Mouse (Mus musculus) T-helper 17 cell (primary cell): ENCODE data around the gene Rpl35a.
"Not testable (repeated sequence)": the region's sequence is repeated elsewhere in the genome, so short reads cannot be mapped to it uniquely, and the experiment has no call there.

Source experiments
- in situ Hi-C, 2 experiments: fragments of 300-600 bp; cut with MboI, MseI; formaldehyde crosslinking; loops; 1 replicate in 1 of 2; 2 replicates in 1 of 2; pipeline ENCODE4 v1.15.1; 2025; ENCODE audit warnings: high pct_unique_total_duplicates in 2 of 2

The Rpl35a gene

DNA sequence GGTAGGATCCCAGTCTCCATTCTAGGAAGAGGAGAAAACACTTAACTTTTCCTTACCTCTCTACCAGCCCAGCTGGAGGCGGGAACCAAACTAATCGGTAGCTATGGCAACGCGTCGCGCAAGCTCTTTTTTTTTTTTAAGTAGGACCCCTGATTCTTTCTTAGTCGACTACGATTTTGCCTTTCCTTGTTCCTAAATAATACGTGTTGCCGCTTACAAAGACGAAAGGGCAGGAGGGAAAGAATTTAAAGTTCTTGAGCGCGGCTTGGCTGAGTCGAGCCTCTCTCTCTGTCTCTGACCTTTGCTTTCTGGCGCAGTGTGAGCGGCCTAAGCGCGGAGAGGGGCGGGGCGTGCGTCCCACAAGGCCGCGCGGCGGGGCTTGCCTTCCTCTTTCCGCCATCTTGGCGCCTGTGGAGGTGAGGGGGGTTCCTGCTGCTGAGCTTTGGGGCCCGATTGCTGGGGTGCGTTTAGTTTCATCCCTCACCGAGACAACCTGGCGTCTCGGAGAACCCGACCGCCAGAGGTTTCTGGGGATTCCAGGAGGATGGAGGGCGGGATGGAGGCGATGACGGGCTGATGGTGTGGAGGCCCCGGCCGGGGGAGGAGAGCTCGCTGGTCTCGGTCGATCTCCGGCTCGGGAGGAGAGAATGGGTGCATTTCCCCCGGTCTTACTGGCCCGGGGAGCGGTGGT lies at the start of gene Rpl35a, which contains the start of gene Iqcg:
Gene Rpl35a (plus strand): TSS at position 359 of the 691 bp plus-strand sequence.
Gene Iqcg (minus strand): TSS at position 124 of the 691 bp plus-strand sequence.
- in situ Hi-C loops: no loop called here

DNA sequence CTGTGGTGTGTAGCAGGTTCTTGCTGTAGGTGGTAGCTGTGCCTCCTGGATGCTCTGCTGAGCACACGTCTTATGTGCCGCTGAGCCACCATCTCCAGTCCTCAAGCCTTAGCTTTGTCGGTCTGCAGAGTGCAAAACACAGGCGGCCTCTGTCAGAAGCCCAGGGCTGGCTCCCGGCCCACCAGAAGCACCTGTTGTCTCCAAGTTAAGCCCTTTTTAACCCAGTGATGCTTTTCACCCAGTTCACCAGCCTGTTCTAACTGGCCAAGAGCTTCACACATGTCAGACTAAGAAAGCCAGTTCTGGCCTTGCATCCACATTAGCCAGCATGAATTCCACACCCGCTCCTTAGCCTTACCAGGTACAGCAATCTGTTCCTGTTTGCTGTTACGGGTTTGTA lies 49.4 kb upstream of the Rpl35a start:
- in situ Hi-C loops: no loop called here

DNA sequence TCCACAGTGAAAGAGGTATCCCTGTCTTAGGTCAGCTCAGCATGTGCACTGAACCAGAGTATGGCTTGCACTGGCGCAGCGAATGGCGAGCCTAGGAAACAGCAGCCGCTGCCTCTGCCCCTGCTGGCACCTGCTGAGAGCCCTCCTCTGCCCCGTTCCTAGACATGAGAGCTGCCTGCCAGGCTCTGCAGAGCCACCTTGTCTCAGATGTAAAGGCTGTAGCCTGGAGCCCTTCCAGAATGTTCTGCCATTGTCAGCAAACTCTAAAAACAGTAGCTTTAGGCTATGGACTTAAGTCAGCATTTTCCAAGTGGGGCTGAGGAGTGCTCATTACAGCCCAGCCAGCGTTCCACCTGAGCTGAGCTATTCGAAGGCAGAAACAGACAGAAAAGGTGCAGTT lies 48.8 kb upstream of the Rpl35a start:
- in situ Hi-C loops: no loop called here

DNA sequence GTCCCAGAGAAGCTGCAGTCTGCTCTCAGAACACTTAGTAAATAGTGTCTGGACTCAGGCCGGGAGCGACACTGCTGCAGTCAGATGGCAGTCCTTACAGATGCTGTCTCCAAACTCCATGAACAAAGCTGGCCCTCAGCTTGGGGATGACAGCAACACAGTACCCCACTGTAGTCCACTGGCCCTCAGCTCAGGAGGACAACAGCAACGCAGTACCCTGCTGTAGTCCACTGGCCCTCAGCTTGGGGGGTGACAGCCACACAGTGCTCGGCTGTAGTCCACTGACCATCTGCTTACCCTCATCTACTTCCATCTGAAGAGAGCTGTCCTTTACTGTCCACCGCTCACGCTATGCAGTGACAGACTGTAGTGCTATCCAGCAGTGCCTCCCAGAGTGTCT lies 46.1 kb upstream of the Rpl35a start:
- in situ Hi-C loops: no loop called here

DNA sequence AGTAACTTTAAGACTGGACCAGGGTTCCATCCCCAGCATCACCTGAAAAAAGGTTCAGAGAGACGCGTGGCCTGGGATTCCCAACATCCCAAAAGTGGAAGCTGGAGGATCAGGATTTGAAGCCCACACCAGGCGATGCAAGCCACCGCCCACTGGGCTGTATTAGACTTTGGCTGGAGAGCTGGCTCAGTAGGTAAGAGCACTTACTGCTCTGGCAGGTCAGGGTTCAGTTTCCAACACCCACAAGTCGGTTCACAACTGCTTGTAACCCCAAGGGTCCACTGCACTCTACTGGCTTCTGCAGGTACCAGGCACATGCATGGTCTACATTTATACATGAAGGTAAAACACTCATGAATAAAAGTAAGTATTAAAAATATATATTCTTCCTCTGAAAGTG lies 42.5 kb upstream of the Rpl35a start:
- in situ Hi-C loops: no loop called here

DNA sequence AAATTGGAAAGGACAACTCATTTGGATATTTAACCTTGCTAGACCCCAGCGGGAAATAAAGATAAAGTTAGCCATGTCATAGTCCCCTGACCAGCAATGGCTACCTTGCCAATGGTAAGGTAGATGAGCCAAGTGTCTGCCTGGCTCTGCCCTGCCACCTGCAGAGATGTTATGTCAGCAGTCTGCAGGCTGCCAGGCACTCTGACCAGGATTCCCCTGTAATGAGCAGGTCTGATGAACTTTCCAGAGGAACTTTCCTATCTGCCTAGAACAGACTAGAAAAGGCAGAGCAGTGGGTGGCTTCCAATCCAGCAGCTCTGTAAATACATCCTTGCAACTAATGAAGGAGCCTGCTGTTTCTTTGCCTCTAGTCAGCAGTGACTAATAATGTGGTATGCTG lies 41.3 kb upstream of the Rpl35a start:
- in situ Hi-C loops: no loop called here

DNA sequence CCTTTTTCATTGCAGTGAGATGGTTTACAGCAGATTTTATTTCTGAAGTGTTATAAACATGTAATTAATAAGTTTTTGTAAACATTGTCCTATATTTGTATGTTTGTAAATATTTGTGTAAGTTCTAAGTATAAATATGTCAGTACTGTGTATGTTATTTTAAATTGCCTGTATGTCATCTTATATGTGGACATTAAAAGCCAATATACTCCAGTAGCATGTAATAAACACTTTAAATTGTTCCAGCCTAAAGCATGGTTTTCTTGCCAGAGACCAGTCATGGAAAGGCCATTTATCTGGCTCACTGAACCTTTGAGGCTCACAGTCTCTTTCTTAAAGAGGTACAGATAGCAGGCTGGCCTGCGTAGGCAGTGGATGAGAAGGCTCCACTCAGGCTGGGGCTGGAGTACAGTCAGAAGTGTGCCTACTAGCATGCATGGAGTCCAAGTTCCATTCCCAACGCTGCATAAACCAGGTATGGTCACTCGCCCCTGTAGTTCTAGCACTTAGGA lies 40.8 kb upstream of the Rpl35a start:
- in situ Hi-C loops: no loop called here

DNA sequence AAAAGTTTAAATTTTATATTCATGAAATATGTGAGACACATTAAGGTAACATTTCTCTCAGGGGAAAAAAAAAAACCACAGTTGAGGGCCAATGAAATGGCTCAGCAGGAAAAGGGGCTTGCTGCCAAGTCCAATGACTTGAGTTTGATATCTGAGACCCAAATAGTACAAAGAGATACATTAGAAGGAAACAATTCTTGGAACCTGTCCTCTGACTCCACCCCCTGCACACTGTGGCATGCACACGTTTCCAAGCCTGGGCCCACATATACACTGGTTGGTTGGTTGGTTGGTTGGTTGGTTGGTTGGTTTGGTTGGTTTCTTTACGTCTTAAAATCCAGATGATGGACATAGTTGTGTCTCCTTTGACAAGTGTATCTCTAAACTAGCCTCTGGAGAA lies 40.3 kb upstream of the Rpl35a start:
- in situ Hi-C loops: no loop called here

DNA sequence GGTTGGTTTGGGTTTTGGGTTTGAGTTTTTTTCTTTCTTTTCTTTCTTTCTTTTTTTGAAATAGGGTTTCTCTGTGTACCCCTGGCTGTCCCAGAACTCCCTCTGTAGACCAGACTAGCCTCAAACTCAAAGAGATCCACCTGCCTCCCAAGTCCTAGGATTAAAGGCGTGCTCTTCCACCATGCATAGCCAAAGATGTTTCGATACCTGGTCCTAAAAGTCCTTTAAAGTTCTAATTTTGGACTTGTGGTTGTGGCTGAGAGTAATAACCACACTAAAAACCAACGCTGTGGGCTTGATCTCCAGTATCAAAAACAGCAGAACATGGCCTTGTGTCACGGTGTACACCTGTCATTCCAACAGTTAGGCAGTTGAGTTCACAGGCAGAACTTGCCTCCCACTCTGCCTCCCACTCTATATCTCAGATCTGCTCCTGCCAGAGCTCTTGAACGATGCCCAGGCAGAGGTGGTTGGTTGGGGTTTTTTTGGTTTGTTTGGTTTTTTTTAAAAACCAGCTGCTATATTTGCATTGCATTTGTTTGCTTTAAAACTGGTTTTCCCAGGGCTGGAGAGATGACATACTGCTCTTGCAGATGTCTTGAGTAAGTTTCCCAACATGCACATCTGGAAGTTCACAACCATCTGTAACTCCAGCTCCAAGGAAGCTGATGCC lies 38.4 kb upstream of the Rpl35a start:
- in situ Hi-C loops: no loop called here

DNA sequence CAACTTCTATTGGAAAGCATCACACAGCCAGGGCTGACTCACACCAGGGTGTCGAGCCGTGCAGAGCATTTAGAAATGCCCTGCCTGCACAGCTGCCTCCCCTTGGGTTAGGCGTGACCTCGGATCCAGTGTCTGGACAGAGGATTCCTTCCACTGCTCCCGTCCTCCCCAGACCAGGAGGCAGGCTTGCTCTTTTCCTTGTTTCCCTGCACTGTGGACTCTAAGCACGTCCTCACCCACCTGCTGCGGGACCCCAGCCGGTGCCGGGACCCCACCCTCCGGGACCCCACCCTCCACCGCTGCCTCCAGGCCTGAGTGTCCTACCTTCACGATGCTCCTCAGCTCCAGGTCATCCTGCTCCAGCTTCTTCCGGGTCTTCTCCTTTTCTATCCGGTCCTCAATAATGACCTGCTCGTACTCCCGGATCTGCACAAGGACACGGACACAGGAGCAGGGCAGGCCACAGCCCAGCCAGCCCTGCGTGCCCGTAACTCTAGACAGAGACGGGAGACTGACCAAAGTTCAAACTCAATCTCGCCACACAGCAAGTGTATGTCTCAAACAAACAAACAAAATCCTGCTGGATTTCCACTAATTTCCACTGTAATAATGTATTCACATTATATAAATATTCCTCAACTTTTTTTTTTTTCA lies 37.0 kb upstream of the Rpl35a start:
- in situ Hi-C loops: no loop called here

DNA sequence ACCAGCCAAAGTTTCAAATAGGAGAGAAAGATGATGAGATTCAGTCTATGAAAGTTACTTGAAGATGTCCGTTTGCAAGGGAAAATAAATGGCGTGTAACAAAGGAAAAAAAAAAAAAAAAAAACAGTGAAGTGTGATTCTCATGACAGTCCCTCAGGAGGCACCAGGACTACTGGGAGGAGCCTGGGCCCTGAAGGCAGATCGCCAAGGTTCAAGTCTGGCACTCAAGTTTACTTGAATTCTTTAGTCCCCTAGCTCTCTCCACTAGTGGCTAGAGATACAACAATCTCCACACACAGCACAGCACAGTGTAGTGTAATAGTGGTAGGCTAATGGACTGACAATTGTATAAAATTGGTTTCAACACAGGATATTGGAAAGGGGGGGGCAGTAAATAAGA lies 34.9 kb upstream of the Rpl35a start:
- in situ Hi-C loops: loop anchor here in 1 of 2 experiments (5.0 kb wide), 2 partner anchors 136 to 209 kb away; partner anchors contain the start of gene Smbd1

DNA sequence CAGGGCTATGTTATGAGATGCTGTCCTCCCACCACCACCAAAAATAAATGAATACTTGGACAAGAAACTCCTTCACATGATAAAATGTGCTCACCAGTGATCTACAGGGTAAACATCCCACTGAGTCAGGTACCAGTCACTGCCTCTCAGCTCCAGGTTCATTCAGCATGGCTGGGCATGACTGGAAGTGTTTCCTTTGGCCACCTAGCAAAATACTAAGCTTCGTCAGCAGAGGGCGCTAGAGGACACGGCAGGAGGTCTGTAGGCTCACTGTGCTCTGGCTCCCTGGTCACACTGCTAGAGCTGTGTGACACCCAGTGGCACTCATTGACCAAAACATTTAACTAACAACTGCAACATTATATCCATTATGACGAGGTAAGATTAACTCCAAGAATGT lies 32.5 kb upstream of the Rpl35a start:
- in situ Hi-C loops: loop anchor here in 1 of 2 experiments (5.0 kb wide), 2 partner anchors 134 to 211 kb away; partner anchors contain the start of gene Smbd1

DNA sequence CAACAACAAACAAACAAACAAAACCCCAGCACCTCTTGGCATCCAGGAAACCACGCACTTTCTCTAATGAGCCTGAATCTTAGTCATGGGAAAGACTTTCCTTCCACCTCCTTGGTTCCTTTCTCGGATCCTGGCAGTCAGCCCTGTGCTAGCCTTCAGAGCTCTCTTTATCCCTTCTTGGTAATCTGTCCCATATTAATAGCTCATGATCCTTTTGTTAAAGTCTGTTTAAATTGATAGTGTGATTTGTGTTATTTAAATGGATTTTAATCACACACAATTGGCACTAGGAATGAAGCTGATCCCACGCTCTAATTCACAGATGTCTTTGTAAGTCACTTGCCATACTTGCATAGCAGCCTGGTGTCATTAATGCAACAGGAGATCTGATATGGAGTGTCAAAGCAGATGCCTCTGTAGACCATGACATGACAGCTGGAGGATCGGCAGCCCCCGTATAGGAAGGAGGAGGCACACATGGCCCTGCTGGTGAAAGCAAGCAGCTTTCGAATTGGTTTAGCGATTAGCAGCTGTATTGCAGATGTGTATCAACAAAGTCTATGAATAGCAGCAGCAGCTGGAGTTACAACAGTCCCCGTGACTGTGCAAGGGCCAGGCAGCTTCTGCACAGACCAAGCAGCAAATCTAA lies 31.7 kb upstream of the Rpl35a start:
- in situ Hi-C loops: loop anchor here in 1 of 2 experiments (5.0 kb wide), 2 partner anchors 133 to 212 kb away; partner anchors contain the start of gene Smbd1

DNA sequence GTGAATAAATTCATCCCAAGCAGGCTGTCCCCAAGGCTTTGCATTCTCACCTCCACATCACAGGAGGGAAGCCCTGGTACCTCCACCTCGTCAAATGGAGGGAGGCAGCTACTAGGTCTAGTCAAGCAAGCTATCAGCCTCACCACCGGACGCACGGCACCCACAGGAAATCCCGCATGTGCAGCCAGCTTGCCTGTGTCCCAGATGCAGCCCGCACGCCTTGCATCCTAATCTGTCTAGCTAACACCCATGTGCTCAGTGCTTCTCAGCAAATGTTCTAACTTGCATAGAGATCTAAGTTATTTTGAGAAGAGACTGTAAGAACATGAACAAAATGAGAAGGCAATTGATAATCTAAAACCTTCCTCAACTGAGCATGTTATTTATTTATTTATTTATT lies 29.9 kb upstream of the Rpl35a start:
- in situ Hi-C loops: no loop called here

DNA sequence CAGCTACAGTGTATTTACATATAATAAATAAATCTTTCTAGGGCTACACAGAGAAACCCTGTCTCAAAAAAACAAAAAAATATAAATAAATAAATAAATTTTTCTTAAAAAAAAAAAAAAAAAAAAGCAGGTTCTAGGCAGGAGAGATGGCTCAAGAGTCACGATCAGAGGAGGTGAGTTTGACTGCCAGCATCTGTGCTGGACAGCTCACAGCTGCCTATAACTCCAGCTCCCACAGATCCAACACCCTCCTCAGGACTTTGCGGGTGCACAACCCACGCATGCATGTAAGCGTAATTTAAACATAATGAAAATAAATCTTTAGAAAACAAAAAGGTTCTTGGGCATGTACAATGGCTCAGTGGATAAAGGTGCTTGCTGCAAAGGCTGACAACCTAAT lies 20.2 kb upstream of the Rpl35a start:
- in situ Hi-C loops: no loop called here

DNA sequence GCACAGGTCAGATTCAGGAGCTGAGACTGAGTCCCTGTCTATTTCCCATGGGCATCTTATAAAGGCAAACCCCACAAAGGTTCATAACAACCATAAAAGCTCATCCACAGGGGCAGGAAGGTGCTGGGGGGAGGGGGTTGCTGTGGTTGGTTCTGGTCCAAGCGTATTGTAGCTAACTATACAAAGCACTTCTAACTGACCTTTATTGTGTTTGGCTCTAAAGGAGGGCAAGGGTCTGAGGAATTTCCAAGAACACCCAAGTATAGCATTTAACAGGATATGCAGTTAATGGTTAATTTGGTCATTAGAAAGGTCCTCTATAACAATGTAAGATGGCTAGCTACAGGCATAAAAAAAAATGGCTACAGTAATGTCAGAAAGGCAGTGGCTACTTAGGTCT lies 13.6 kb upstream of the Rpl35a start:
- in situ Hi-C loops: no loop called here

DNA sequence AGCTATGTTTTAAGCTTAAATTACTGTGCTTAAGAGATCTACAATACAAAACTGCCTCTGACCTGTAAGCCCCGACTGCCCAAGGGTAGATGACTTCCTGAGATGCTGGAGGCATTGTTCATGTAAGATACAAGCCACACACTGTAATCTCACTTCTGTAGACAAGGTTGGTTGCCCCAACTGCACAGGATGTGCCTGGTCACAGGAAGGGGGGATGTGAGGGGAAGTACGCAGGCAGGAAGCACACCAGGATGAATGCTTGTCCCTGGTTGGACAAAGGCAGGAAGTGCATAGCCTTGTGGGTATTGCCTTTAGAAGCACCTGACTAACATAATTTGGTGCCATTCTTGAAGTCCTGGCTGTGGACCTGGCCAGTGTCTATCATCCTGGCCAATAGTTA lies 13.0 kb upstream of the Rpl35a start:
- in situ Hi-C loops: no loop called here

DNA sequence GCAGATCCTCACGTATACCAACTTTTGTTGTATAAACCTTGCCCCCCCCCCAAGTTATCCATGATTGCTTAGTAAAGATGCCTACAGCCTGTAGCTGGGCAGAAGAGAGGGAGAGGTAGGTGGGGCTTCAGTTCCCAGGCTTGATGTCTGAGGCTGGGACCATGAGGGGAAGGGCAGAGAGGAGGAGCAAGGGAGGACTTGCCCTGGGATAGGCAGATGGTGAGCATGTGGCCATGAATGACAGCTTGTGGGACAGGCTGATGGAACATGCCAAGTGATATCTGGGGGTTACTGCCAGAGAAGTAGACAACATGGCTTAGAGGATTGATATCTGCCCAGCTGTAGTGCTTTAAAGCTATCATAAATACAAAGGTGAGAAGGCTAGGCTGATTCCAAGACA lies 8.2 kb upstream of the Rpl35a start:
- in situ Hi-C loops: no loop called here

DNA sequence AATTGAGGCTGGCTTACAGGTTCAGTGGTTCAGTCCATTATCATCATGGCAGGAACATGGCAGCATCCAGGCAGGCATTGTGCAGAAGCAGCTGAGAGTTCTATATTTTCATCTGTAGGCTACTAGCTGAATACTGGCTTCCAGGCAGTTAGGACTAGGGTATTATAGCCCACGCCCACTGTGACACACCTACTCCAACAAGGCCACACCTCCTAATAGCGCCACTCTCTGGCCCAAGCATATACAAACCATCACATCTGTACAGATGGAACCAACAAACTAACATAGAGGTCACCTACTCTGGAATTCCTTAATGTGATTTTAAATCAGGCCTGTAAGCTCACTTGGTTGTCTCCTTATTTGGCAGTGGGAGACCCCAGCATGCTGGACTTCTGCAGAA lies 7.6 kb upstream of the Rpl35a start:
- in situ Hi-C loops: no loop called here

DNA sequence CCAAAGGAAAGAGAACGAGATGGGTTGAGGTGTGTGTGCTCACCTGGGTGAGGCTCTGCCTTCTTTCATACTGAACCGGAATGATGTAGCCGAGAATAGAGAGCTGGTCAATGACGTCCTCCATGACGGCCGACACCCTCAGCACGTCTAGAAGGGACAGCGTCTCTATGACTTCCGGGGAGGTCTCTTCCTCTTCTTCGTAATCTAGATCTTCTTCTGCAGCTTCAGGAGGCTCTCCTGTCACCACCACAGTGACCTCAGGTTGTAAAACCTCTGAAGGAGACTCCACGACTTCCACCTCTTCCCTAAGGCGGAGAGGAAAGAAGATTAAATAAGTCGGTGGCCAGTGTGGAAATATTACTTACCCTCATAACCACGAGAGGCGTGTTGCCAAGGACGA lies 6.4 kb upstream of the Rpl35a start:
- in situ Hi-C loops: no loop called here

DNA sequence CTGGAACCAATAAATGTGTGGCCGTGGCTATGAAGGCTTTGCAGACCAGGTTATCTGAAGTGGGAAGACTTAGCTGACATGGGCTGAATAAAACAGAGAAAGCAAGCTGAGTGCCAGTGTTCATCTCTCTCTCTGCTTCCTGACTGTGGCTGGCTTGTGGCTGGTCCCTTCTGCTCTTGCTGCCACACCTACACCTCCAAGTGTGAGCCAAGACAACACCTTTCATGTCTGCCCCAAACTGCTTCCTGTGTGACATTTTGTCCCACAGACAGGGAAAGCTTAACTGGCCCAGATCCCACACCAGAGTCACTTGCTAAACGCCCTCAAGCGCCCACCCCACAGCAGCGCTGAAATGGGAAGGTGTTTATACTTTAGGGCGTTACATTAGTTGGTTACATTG lies 3.1 kb upstream of the Rpl35a start:
- in situ Hi-C loops: no loop called here

DNA sequence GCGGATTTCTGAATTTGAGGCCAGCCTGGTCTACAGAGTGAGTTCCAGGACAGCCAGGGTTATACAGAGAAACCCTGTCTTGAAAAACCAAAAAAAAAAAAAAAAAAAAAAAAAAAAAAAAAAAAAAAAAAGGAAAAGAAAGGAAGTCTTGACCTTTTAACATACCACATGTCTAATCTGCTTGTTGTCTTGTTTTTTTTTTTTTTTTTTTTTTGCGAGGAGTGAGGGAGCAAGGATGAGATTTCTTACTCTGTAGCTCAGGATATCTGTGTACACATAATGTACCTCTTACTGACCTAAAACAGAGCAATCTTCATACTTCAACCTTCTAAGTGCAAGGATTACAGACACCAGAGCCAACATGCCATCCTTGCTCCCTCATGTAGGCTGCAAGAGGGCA lies 1.3 kb upstream of the Rpl35a start:
- in situ Hi-C loops: not testable (repeated sequence)
